Mouse (Mus musculus) heart, embryonic 11.5 days (tissue): ENCODE data around the gene C2cd3. TPM values are rescaled to one million over a fixed set of nuclear protein-coding genes. Genes with fewer than 3 reads are reported as not detected.
"Not testable (repeated sequence)": the region's sequence is repeated elsewhere in the genome, so short reads cannot be mapped to it uniquely, and the experiment has no call there.

Experiments
- ATAC-seq: fragments of 200-750 bp; cut with Nextera tagmentation; replicated peaks from 2 replicates; pipeline ENCODE4 v1.8.0; 2017; ENCODE audit warnings: moderate library complexity; ENCODE audit not compliant: insufficient number of reproducible peaks, low FRiP score, low TSS enrichment
- H3K27ac ChIP-seq: fragments of 300-500 bp; sonication (generic); 2 replicates; pipeline ENCODE4 v1.5.1; 2014; ENCODE audit warnings: mild to moderate bottlenecking, low read depth, low read length
- H3K27me3 ChIP-seq: fragments of 300-500 bp; sonication (generic); 2 replicates; pipeline ENCODE4 v1.6.1; 2014; ENCODE audit warnings: mild to moderate bottlenecking, low read length, mixed read lengths; ENCODE audit not compliant: control insufficient read depth, insufficient read depth
- H3K36me3 ChIP-seq: fragments of 300-500 bp; sonication (generic); 2 replicates; pipeline ENCODE4 v1.6.1; 2014; ENCODE audit warnings: mild to moderate bottlenecking, low read length, moderate library complexity, mixed read lengths; ENCODE audit not compliant: control insufficient read depth, insufficient read depth
- H3K4me1 ChIP-seq: fragments of 300-500 bp; sonication (generic); 2 replicates; pipeline ENCODE4 v1.6.1; 2014; ENCODE audit warnings: low read length; ENCODE audit not compliant: control insufficient read depth, insufficient read depth
- H3K4me2 ChIP-seq: fragments of 300-500 bp; sonication (generic); 2 replicates; pipeline ENCODE4 v1.6.1; 2014; ENCODE audit warnings: mild to moderate bottlenecking, moderate library complexity
- H3K4me3 ChIP-seq: fragments of 300-500 bp; sonication (generic); 2 replicates; pipeline ENCODE4 v1.5.1; 2014; ENCODE audit warnings: low read depth, low read length
- H3K9ac ChIP-seq: fragments of 300-500 bp; sonication (generic); 2 replicates; pipeline ENCODE4 v1.6.1; 2014; ENCODE audit warnings: mild to moderate bottlenecking, low read depth, low read length, moderate library complexity
- H3K9me3 ChIP-seq: fragments of 300-500 bp; sonication (generic); replicated peaks from 2 replicates; pipeline ENCODE4 v1.6.1; 2016; ENCODE audit warnings: low read length; ENCODE audit not compliant: control insufficient read depth
- WGBS: fragments of 180-500 bp; shearing (Covaris S2); extraction: QIAGEN DNeasy Blood & Tissue Kit; methylation state at CpG from one replicate; pipeline ENCODE4 v1.1.7; 2014; ENCODE audit not compliant: insufficient replicate concordance; 5-methylcytosine and 5-hydroxymethylcytosine counted together
- polyA plus RNA-seq: library from polyadenylated mRNA; unstranded; fragments of >200 nt; fragmentation: Nextera tagmentation; extraction: Ambion mirVana; gene quantifications from 2 replicates; pipeline ENCODE4 v1.2.1, GENCODE M21; 2014

The C2cd3 gene
- polyA plus RNA-seq, 1 experiment from 2014 or later, result 22.7 TPM

- ATAC-seq, result no peak
- H3K9me3 ChIP-seq, result no peaks in the 10 kb centered on the region
- no peaks in the 10 kb centered on the region for H3K36me3 ChIP-seq
- H3K27ac ChIP-seq, result no peak overlapping the region
- no peak overlapping the region for H3K9ac ChIP-seq
- no peaks in the 10 kb centered on the region for H3K27me3 ChIP-seq
- no peak overlapping the region for H3K4me2 ChIP-seq
- 65% methylated on average over 15 of the region's 15 CpGs for whole genome bisulfite sequencing
- no peak overlapping the region for H3K4me3 ChIP-seq
- peaks cover 3% of the 10 kb centered on the region for H3K4me1 ChIP-seq
Measured at GRCm38 (mm10) chr7:100479823-100480164, 107.8 kb downstream of the C2cd3 start.

- no peak for ATAC-seq
- H3K27ac ChIP-seq, result no peak overlapping the region
- no peaks in the 10 kb centered on the region for H3K27me3 ChIP-seq
- no peak overlapping the region for H3K4me3 ChIP-seq
- no peak overlapping the region for H3K9ac ChIP-seq
- 70% methylated on average over 17 of the region's 17 CpGs for WGBS
- H3K36me3 ChIP-seq, result no peaks in the 10 kb centered on the region
- H3K4me2 ChIP-seq, result no peak overlapping the region
- H3K9me3 ChIP-seq, result no peaks in the 10 kb centered on the region
- H3K4me1 ChIP-seq, result no peaks in the 10 kb centered on the region; the same call in 1 of the 2 replicates
Measured at GRCm38 (mm10) chr7:100480175-100480574, 108.1 kb downstream of the C2cd3 start.

DNA sequence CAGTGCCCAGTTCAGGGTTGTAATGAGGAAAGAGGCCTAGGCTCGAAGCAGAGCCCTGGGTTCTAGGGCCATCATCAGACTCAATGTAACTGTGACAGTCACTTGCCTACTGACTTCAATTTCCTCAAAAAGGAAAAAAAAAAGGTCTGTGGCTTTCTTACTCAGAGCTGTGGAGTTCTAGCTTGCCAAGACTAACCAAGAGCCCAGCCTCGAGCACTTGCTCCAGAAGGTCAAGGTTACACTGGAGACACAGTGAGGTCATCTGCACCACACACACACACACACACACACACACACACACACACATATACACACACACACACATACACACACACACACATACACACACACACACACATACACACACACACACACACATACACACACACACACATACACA, 110.0 kb downstream of the C2cd3 start:
- H3K9me3 ChIP-seq, H3K36me3 ChIP-seq, H3K4me1 ChIP-seq, H3K4me3 ChIP-seq, H3K27ac ChIP-seq, H3K4me2 ChIP-seq, H3K27me3 ChIP-seq, ATAC-seq, H3K9ac ChIP-seq: not testable (repeated sequence)
- WGBS, result 86% methylated on average over 2 of the region's 2 CpGs

GRCm38 (mm10) chr7:100484493-100484892, 112.5 kb downstream of the C2cd3 start:
- no peaks in the 10 kb centered on the region for H3K9me3 ChIP-seq
- no peak overlapping the region for H3K4me3 ChIP-seq
- no peak for ATAC-seq
- no peak overlapping the region for H3K27ac ChIP-seq
- no peak overlapping the region for H3K9ac ChIP-seq
- H3K36me3 ChIP-seq, result no peaks in the 10 kb centered on the region
- 86% methylated on average over 5 of the region's 5 CpGs for WGBS
- no peaks in the 10 kb centered on the region for H3K27me3 ChIP-seq
- H3K4me1 ChIP-seq, result no peaks in the 10 kb centered on the region; the same call in 1 of the 2 replicates
- H3K4me2 ChIP-seq, result no peak overlapping the region

- 66% methylated on average over 2 of the region's 2 CpGs for WGBS
- no peak for ATAC-seq
- Histone ChIP-seq H3K4me2 (no peak overlapping the region), H3K4me3 (no peak overlapping the region), H3K27ac (no peak overlapping the region), H3K4me1 (no peaks in the 10 kb centered on the region), H3K36me3 (no peaks in the 10 kb centered on the region), H3K9ac (no peak overlapping the region), H3K9me3 (no peaks in the 10 kb centered on the region), H3K27me3 (no peaks in the 10 kb centered on the region)
Measured at GRCm38 (mm10) chr7:100487301-100487700, 115.3 kb downstream of the C2cd3 start.

DNA sequence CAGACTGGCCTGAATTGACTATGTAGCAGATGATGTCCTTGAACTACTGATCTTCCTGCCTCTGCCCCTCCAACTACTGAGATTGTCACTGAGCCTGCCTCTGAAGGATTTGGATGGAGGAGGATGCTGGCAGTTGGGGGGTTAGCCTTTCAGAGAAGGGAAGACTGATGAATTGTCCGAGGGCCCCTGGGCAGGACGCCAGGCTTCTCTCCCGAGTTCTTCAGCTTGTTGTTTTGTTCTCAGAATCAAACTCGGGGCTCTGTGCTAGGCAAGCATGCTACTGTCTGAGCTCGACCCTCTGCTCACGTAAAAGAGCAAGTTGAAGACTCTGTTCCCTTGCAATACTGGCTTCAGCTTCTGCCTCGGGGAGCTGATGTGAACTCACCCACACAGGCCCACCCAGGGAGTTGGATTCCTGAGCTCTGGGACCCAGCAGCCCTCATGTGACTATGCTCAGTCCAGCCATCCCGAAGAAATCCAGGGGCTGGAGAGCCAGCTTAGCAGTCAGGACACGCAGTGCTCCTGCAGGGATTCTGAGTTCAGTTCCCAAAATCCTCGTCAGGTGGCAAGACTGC, 116.5 kb downstream of the C2cd3 start:
- H3K4me2 ChIP-seq, result no peak overlapping the region
- no peak overlapping the region for H3K4me3 ChIP-seq
- no peaks in the 10 kb centered on the region for H3K9me3 ChIP-seq
- 41% methylated on average over 10 of the region's 10 CpGs for WGBS
- H3K27me3 ChIP-seq, result no peaks in the 10 kb centered on the region
- no peak overlapping the region for H3K27ac ChIP-seq
- no peak overlapping the region for H3K9ac ChIP-seq
- H3K4me1 ChIP-seq, result no peaks in the 10 kb centered on the region; the same call in 1 of the 2 replicates
- no peaks in the 10 kb centered on the region for H3K36me3 ChIP-seq
- no peak for ATAC-seq

DNA sequence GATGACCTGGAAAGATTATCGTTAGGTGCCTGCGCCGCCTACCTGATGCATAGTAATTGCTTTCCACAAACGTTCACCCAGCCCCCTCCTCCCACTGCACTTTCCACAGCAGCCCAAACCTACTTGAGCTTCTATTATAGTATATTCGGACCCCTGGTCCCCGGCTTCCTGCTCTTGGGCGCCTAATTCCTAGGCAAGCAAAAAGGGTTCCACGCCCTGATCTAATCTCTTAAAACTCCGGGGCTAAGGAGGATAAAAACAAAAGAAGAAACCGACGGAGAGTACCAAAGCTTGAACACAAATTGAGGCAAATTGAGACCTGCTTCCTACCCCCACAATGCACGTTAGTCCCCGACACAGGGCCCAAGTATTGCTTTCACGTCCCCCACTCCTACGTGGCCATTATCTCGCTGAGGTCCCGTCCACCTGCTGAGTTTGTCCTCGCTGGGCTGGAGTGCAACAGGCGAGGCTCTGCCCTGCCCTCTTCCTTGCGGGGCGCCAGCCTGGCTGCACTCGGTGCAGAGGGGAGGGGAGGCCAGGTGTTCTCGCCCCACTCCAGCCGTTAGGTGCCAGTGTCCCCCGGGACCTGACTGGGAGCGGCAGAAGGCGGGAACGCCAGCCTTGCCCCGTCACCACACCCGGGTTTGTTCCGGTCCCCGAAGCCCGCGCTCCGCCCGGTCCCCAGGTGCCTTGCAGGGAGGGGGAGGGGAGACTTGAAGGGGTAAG, 120.5 kb downstream of the C2cd3 start:
- H3K4me1 ChIP-seq, result peaks cover 23% of the 10 kb centered on the region

GRCm38 (mm10) chr7:100493117-100493483, 121.1 kb downstream of the C2cd3 start, which contains the start of gene Ucp2:
TSS of gene Ucp2 (plus strand) at chr7:100493337.
- ATAC-seq, result peak; percentile 83

More for the DNA sequence above, 120.5 kb downstream of the C2cd3 start:
- Histone ChIP-seq H3K4me2 (peak overlapping the region; percentile 98), H3K36me3 (peaks cover 6% of the 10 kb centered on the region), H3K9ac (peak overlapping the region; percentile 75), H3K9me3 (no peaks in the 10 kb centered on the region), H3K27me3 (no peaks in the 10 kb centered on the region), H3K27ac (peak overlapping the region; percentile 83), H3K4me3 (peak overlapping the region; percentile 61)
- peak; percentile 42 for ATAC-seq
- WGBS, result 1% methylated on average over 36 of the region's 36 CpGs

More at GRCm38 (mm10) chr7:100493117-100493483, 121.1 kb downstream of the C2cd3 start, which contains the start of gene Ucp2:
- peak within 1 kb of the TSS; percentile 75 for H3K9ac ChIP-seq
- peaks cover 11% of the 10 kb centered on the region for H3K36me3 ChIP-seq
- H3K4me1 ChIP-seq, result peaks cover 23% of the 10 kb centered on the region
- peak within 1 kb of the TSS; percentile 98 for H3K4me2 ChIP-seq
- peak within 1 kb of the TSS; percentile 61 for H3K4me3 ChIP-seq
- H3K9me3 ChIP-seq, result no peaks in the 10 kb centered on the region
- WGBS, result under 1% methylated on average over 27 of the region's 27 CpGs
- H3K27me3 ChIP-seq, result no peaks in the 10 kb centered on the region
- peak within 1 kb of the TSS; percentile 83 for H3K27ac ChIP-seq
